Comparison of ENCODE assay signal across 8 mouse cellular contexts in the genomic region with DNA sequence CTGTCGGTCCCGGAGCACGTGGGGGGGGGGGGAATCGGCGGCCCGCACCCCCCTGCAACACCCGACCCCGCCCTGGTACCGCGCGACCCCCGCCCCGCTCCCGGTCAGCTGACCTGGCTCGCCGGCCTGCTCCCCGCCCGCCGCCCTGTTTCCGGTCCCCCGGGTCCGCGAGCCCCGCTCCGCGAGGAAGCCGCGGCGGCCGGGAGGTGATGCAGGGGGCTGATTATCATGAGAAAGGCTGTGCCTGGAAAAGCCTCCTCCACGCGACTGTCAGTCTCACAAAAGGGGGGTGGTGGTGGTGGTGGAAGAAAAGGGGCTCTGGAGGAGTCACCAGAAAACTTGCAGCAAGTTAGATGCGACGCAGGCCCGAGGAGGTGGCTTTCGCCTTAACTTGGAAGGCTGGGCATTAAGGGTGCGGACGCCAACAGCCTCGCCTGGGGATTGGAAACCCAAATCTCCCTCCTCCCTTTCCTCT. TPM values are rescaled to one million over a fixed set of nuclear protein-coding genes. Genes with fewer than 3 reads are reported as not detected.
DNase-seq lines count a peak whose midpoint lies in the region; ATAC-seq and TF ChIP-seq lines count a peak whose summit lies in the region.

Gene Zeb2, minus strand, starts transcription at position 309 of the 475 bp plus-strand sequence.

- TF ChIP-seq CTCF in lung, embryonic 14.5 days (IDR thresholded peaks at IDR 0.05; ENCODE audit: low read depth) = no peak

- H3K9ac ChIP-seq in forebrain, embryonic 15.5 days (replicated peaks) = peak within 1 kb of the TSS; percentile 62
- H3K9ac ChIP-seq in lung, embryonic 14.5 days = peak within 1 kb of the TSS; percentile 81
- H3K9ac ChIP-seq in neural tube, embryonic 15.5 days (replicated peaks) = peak within 1 kb of the TSS; percentile 57

- intact Hi-C loops in heart, postnatal 14 days (cut with DNase I) = loop anchor here (5.0 to 10.0 kb wide), 4 partner anchors 120 to 558 kb away; no protein-coding TSS in a partner anchor

- peak; percentile 60 for ATAC-seq in CD4-positive, CD25-positive, alpha-beta regulatory T cell, adult 4 months
- peak; percentile 72 for ATAC-seq in forebrain, embryonic 15.5 days (replicated peaks)
- ATAC-seq in lung, embryonic 14.5 days (ENCODE audit: insufficient read depth) = peak; percentile 58
- ATAC-seq in neural tube, embryonic 15.5 days (ENCODE audit: low FRiP score) = peak; percentile 63

- peak within 1 kb of the TSS; percentile 61 for H3K4me3 ChIP-seq in forebrain, embryonic 15.5 days
- peak within 1 kb of the TSS; percentile 85 for H3K4me3 ChIP-seq in lung, embryonic 14.5 days (ENCODE audit: low read depth, low read length)
- peak within 1 kb of the TSS; percentile 54 for H3K4me3 ChIP-seq in neural tube, embryonic 15.5 days (replicated peaks)

- peak within 1 kb of the TSS; percentile 64 for H3K4me2 ChIP-seq in forebrain, embryonic 15.5 days (replicated peaks)
- peak within 1 kb of the TSS; percentile 83 for H3K4me2 ChIP-seq in lung, embryonic 14.5 days
- peak within 1 kb of the TSS; percentile 84 for H3K4me2 ChIP-seq in neural tube, embryonic 15.5 days

- H3K4me1 ChIP-seq in forebrain, embryonic 15.5 days = peaks cover 31% of the 10 kb centered on the region
- peaks cover 9% of the 10 kb centered on the region; the same call in 1 of the 2 replicates for H3K4me1 ChIP-seq in lung, embryonic 14.5 days (ENCODE audit: insufficient read depth)
- H3K4me1 ChIP-seq in neural tube, embryonic 15.5 days = peaks cover 29% of the 10 kb centered on the region

- H3K36me3 ChIP-seq in forebrain, embryonic 15.5 days = no peaks in the 10 kb centered on the region
- H3K36me3 ChIP-seq in lung, embryonic 14.5 days (ENCODE audit: insufficient read depth) = no peaks in the 10 kb centered on the region
- H3K36me3 ChIP-seq in neural tube, embryonic 15.5 days = no peaks in the 10 kb centered on the region

- peak within 1 kb of the TSS; percentile 99 for H3K27ac ChIP-seq in forebrain, embryonic 15.5 days (replicated peaks)
- H3K27ac ChIP-seq in lung, embryonic 14.5 days (ENCODE audit: low read depth) = peak within 1 kb of the TSS; percentile 99
- peak within 1 kb of the TSS; percentile 85 for H3K27ac ChIP-seq in neural tube, embryonic 15.5 days (replicated peaks)

- H3K27me3 ChIP-seq in forebrain, embryonic 15.5 days = no peaks in the 10 kb centered on the region
- H3K27me3 ChIP-seq in lung, embryonic 14.5 days (ENCODE audit: insufficient read depth, low read length) = no peaks in the 10 kb centered on the region
- H3K27me3 ChIP-seq in neural tube, embryonic 15.5 days (replicated peaks) = no peaks in the 10 kb centered on the region

- DNase-seq in adrenal gland, postnatal 14 days = peak; percentile 82
- peak; percentile 82 for DNase-seq in heart, postnatal 14 days
- DNase-seq in layer of hippocampus, adult 18-20 months (ENCODE audit: low spot score in 2 of 2) = peak in 1 of 2 experiments; percentile 81
- DNase-seq in lung, embryonic 14.5 days = peak; percentile 84
- DNase-seq in thymus, postnatal 14 days = peak; percentile 57

- WGBS in forebrain, embryonic 15.5 days = under 1% methylated on average over 36 of the region's 39 CpGs
- WGBS in lung, embryonic 14.5 days = 1% methylated on average over 22 of the region's 39 CpGs
- WGBS in neural tube, embryonic 15.5 days = 0% methylated on average over 37 of the region's 39 CpGs

- H3K9me3 ChIP-seq in forebrain, embryonic 15.5 days = no peaks in the 10 kb centered on the region
- no peaks in the 10 kb centered on the region for H3K9me3 ChIP-seq in lung, embryonic 14.5 days (ENCODE audit: low read depth, low read length)
- no peaks in the 10 kb centered on the region for H3K9me3 ChIP-seq in neural tube, embryonic 15.5 days (replicated peaks)

RNA-seq across cellular contexts. Expression of gene Zeb2, which starts in this region (rescaled TPM):
- 1 to 10 TPM in 1 of 2 experiments, under 1 TPM in 1; 0.71 to 2.3 TPM for polyA plus RNA-seq in CD4-positive, CD25-positive, alpha-beta regulatory T cell, adult 4 months (2017; shearing (Covaris generic))
- total RNA-seq in adrenal gland, postnatal 14 days (2021) = 153 and 158 TPM in 2 replicates
- 106 and 119 TPM in 2 replicates for polyA plus RNA-seq in forebrain, embryonic 15.5 days (2015; fragmentation: Nextera tagmentation; extraction: Ambion mirVana)
- 10 to 100 TPM; 51.3 to 58.5 TPM for total RNA-seq in heart, postnatal 14 days (2021)
- total RNA-seq in layer of hippocampus, adult 18-20 months (2021) = 100 to 1,000 TPM; 381 to 385 TPM
- 90.1 and 90.4 TPM in 2 replicates for polyA plus RNA-seq in lung, embryonic 14.5 days (2014; fragmentation: Nextera tagmentation; extraction: Ambion mirVana)
- 40.5 and 41.1 TPM in 2 replicates for polyA plus RNA-seq in neural tube, embryonic 15.5 days (2015; fragmentation: Nextera tagmentation; extraction: Ambion mirVana)

Comparison
In these comparisons a context has a peak if more than half of its experiments do, and no peak if none do; other contexts are left out.
1. RNA of gene Zeb2 (polyA plus RNA-seq): 106 to 119 TPM in forebrain, embryonic 15.5 days, 90.1 to 90.4 TPM in lung, embryonic 14.5 days and 40.5 to 41.1 TPM in neural tube, embryonic 15.5 days; 0.71 to 2.3 TPM in CD4-positive, CD25-positive, alpha-beta regulatory T cell, adult 4 months; every median in the first group is over 10 times any median in the second.
2. Peak in every context shown above with its lines, with median percentiles within 50 percentile points of each other: ATAC-seq, H3K27ac ChIP-seq, H3K4me2 ChIP-seq, H3K4me3 ChIP-seq and H3K9ac ChIP-seq.